Mouse (Mus musculus): ENCODE results near the gene Btbd35f25.
"Not testable (repeated sequence)": the region's sequence is repeated elsewhere in the genome, so short reads cannot be mapped to it uniquely, and the experiment has no call there.

The Btbd35f25 gene

GRCm38 (mm10) chrX:31717056-31717455 is at the start of gene Btbd35f25:
Gene Btbd35f25, minus strand, starts transcription at chrX:31717156.
- not testable (repeated sequence) for DNase-seq (ENCODE audit: low read depth)

DNA sequence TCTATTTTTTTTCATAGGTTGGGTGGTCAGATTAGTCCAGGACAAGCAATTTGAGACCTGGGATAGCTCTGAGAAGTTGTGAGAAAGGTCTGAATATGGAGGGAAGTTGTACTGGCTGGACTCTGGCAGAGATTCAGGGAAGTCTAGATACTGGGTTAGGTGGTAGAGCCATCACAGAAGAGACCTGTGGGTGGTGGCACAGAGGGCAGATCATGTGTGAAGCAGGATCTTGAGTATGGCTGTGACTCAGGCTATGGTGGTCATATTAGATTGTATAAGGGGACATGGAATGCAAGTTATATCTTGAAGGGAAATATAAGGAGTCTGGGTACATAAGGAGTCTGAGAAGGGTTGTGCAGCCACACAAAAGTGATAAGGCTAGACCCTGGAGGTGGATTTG is 49.3 kb upstream of the Btbd35f25 start:
- DNase-seq (ENCODE audit: low read depth) = no peak

DNA sequence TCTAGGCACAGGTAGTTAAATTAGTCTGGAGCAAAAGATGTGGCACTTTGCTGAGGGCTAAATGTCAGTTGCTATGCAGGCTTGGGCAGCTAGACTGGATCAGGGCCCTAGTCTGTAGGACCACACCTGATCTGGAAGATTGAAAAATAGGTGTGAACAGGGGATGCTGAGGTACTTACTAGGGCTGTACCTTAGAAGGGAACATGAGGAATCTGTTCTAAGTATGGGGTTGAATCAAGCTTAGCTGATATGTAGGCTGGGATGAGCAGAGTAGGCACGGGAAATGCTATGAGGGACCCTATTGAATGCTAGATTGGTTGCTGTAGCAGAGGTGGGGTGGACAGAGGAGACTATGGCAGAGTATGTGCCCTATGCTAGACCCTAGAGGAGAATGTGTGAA is 47.0 kb upstream of the Btbd35f25 start:
- no peak for DNase-seq (ENCODE audit: low read depth)

DNA sequence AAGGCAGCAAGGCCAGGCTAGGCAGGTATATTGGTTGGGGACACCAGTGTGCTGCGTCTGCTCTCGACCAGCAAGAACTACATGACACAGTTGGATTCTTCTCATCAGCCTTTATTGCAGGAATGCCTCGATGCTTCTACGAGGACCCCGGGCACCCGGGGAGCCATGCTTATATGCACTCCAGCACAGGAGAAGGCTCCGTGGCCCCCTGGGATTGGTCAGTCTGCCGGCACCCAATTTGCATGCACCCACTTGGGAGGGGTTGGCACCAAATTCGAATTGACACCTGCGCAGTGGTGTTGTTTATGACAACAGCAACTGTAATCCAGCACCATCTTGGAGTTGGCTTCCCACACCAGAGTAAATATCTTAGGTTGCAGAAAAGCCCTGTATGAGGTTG is 28.1 kb upstream of the Btbd35f25 start:
- no peak for DNase-seq (ENCODE audit: low read depth)

GRCm38 (mm10) chrX:31736958-31737357 is 20.0 kb upstream of the Btbd35f25 start:
- DNase-seq (ENCODE audit: low read depth) = no peak
